Mouse (Mus musculus) liver, postnatal 0 days (tissue): ENCODE data around the gene 2610301B20Rik.

Source experiments
- CTCF ChIP-seq: sonication (generic); IDR thresholded peaks from 2 replicates; pipeline ENCODE4 v1.5.1; 2016; ENCODE audit warnings: antibody characterized with exemption, low read depth
- EP300 ChIP-seq: IDR thresholded peaks from 2 replicates; pipeline ENCODE4 v1.6.1; 2016; ENCODE audit warnings: antibody characterized with exemption, low read depth, mild to moderate bottlenecking

- TF ChIP-seq CTCF (no peak), EP300 (no peak)
These were observed 422 bp downstream of the 2610301B20Rik start for GRCm38 (mm10) chr4:10874718-10875121.
